In genomic region chr2:26360772-26361171, GRCm38 (mm10) we compare ENCODE assay signal across 10 mouse cellular contexts. TPM values are rescaled to one million over a fixed set of nuclear protein-coding genes. Genes with fewer than 3 reads are reported as not detected.
DNase-seq lines count a peak whose midpoint lies in the region; ATAC-seq and TF ChIP-seq lines count a peak whose summit lies in the region.
"Had no signal": no experiment of that assay in that cellular context is flagged by ENCODE, and none has a peak within 500 bp of the region (broad histone marks: within the 10 kb centered on the region; RNA-seq: fewer than 3 reads in every experiment).

Card9 (minus strand) TSS chr2:26360918.

- 0 out of 2 replicates have a peak within 1 kb of the TSS, but pooled peaks have one; percentile 4 for H3K27ac ChIP-seq in limb, embryonic 11.5 days (replicated peaks; ENCODE audit: low read depth, low read length)
- H3K27ac ChIP-seq in limb, embryonic 10.5 days = no peak within 1 kb of the TSS
- H3K27ac ChIP-seq in liver, embryonic 14.5 days = no peak within 1 kb of the TSS
- H3K27ac ChIP-seq in olfactory bulb, adult 2 months (ENCODE audit: insufficient read depth, low read depth, low read length) = peak within 1 kb of the TSS; percentile 22
- H3K27ac ChIP-seq: embryonic facial prominence, embryonic 12.5 days had no signal

- peaks cover 20% of the 10 kb centered on the region for H3K36me3 ChIP-seq in limb, embryonic 11.5 days (ENCODE audit: control insufficient read depth, insufficient read depth, low read length)
- peaks cover 44% of the 10 kb centered on the region for H3K36me3 ChIP-seq in limb, embryonic 10.5 days
- no peaks in the 10 kb centered on the region; the same call in 1 of the 2 replicates for H3K36me3 ChIP-seq in liver, embryonic 14.5 days (replicated peaks; ENCODE audit: control insufficient read depth, insufficient read depth, low read depth)

- no peak within 1 kb of the TSS for H3K9ac ChIP-seq in limb, embryonic 11.5 days (ENCODE audit: low read length)
- no peak within 1 kb of the TSS for H3K9ac ChIP-seq in liver, embryonic 14.5 days (replicated peaks)
- H3K9ac ChIP-seq: embryonic facial prominence, embryonic 12.5 days had no signal

- no peak for TF ChIP-seq EP300 in liver, embryonic 14.5 days (IDR thresholded peaks at IDR 0.05; ENCODE audit: low read depth)

- 55% methylated on average over 3 of the region's 3 CpGs for WGBS in limb, embryonic 11.5 days
- 56% methylated on average over 3 of the region's 3 CpGs for WGBS in limb, embryonic 10.5 days
- 20% methylated on average over 3 of the region's 3 CpGs for WGBS in liver, embryonic 14.5 days (ENCODE audit: insufficient replicate concordance)
- WGBS in olfactory bulb, adult 2 months = 74% methylated on average over 3 of the region's 3 CpGs

- H3K4me1 ChIP-seq in limb, embryonic 11.5 days (ENCODE audit: control insufficient read depth, insufficient read depth, low read length) = no peaks in the 10 kb centered on the region
- H3K4me1 ChIP-seq in limb, embryonic 10.5 days = peaks cover 11% of the 10 kb centered on the region
- no peaks in the 10 kb centered on the region for H3K4me1 ChIP-seq in liver, embryonic 14.5 days (replicated peaks; ENCODE audit: control insufficient read depth in 2 of 2, insufficient read depth in 2 of 2, low read length in 1 of 2)
- H3K4me1 ChIP-seq in olfactory bulb, adult 2 months (ENCODE audit: control insufficient read depth, insufficient read depth, low read length) = peaks cover 39% of the 10 kb centered on the region
- H3K4me1 ChIP-seq: embryonic facial prominence, embryonic 12.5 days had no signal

- TF ChIP-seq POLR2A in olfactory bulb, adult 2 months (IDR thresholded peaks at IDR 0.05; ENCODE audit: insufficient read depth, low read depth, low read length) = no peak

- TF ChIP-seq CTCF in liver, embryonic 14.5 days (IDR thresholded peaks at IDR 0.05; ENCODE audit: low read depth) = no peak
- TF ChIP-seq CTCF in olfactory bulb, adult 2 months (IDR thresholded peaks at IDR 0.05; ENCODE audit: insufficient read depth, low read depth, low read length) = no peak

- H3K4me2 ChIP-seq in limb, embryonic 11.5 days (ENCODE audit: low read depth, severe bottlenecking) = no peak within 1 kb of the TSS
- peak within 1 kb of the TSS; percentile 11; the same call in 1 of the 2 replicates for H3K4me2 ChIP-seq in liver, embryonic 14.5 days (ENCODE audit: low read depth)
- H3K4me2 ChIP-seq: embryonic facial prominence, embryonic 12.5 days had no signal

- no peak for ATAC-seq in limb, embryonic 11.5 days (ENCODE audit: insufficient number of reproducible peaks, low FRiP score, low TSS enrichment, low read depth)
- no peak for ATAC-seq in erythroblast, adult 5-6 weeks (replicated peaks; ENCODE audit: low FRiP score, poor library complexity, severe bottlenecking)
- no peak for ATAC-seq in liver, embryonic 14.5 days (ENCODE audit: insufficient read depth)

- H3K27me3 ChIP-seq in limb, embryonic 11.5 days (ENCODE audit: control insufficient read depth, insufficient read depth, low read length) = no peaks in the 10 kb centered on the region
- no peaks in the 10 kb centered on the region for H3K27me3 ChIP-seq in limb, embryonic 10.5 days (ENCODE audit: low read depth, poor library complexity, severe bottlenecking)
- no peaks in the 10 kb centered on the region for H3K27me3 ChIP-seq in liver, embryonic 14.5 days (ENCODE audit: control insufficient read depth, insufficient read depth, low read length)
- H3K27me3 ChIP-seq: embryonic facial prominence, embryonic 12.5 days had no signal

- H3K9me3 ChIP-seq in limb, embryonic 11.5 days (ENCODE audit: control insufficient read depth, low read length) = no peaks in the 10 kb centered on the region
- H3K9me3 ChIP-seq in limb, embryonic 10.5 days (replicated peaks) = no peaks in the 10 kb centered on the region
- no peaks in the 10 kb centered on the region for H3K9me3 ChIP-seq in liver, embryonic 14.5 days (ENCODE audit: control insufficient read depth, low read length)
- H3K9me3 ChIP-seq: embryonic facial prominence, embryonic 12.5 days had no signal

- H3K4me3 ChIP-seq in limb, embryonic 11.5 days (ENCODE audit: low read depth, low read length) = no peak within 1 kb of the TSS
- no peak within 1 kb of the TSS for H3K4me3 ChIP-seq in limb, embryonic 10.5 days
- peak within 1 kb of the TSS in 1 of 2 experiments; percentile 17; a peak in 2 of 4 replicates for H3K4me3 ChIP-seq in liver, embryonic 14.5 days (ENCODE audit: insufficient read depth in 1 of 2, low read depth in 2 of 2, low read length in 2 of 2)
- H3K4me3 ChIP-seq in olfactory bulb, adult 2 months (ENCODE audit: insufficient read depth, low read depth, low read length) = no peak within 1 kb of the TSS
- H3K4me3 ChIP-seq: embryonic facial prominence, embryonic 12.5 days had no signal

- no peak for DNase-seq in limb, embryonic 11.5 days (ENCODE audit: low spot score)
- no peak for DNase-seq in limb, embryonic 10.5 days (ENCODE audit: low spot score)
- DNase-seq in liver, embryonic 14.5 days (ENCODE audit: low read depth in 3 of 3, low spot score in 3 of 3) = no peak
- no peak for DNase-seq in urinary bladder, adult 2 months (ENCODE audit: low spot score)
- no peak for DNase-seq in ovary, postnatal 36 days (ENCODE audit: low spot score)
- DNase-seq: cerebellum, adult 11-12 months; retina, postnatal 1 day had no signal

RNA-seq across cellular contexts. Expression of gene Card9, which starts in this region (rescaled TPM):
- 1.0 and 1.1 TPM in 2 replicates for polyA plus RNA-seq in limb, embryonic 11.5 days (2014; fragmentation: Nextera tagmentation; extraction: Ambion mirVana)
- 0.49 and 0.54 TPM in 2 replicates for polyA plus RNA-seq in limb, embryonic 10.5 days (2016; fragmentation: Nextera tagmentation; extraction: Ambion mirVana)
- 5.9 and 11.9 TPM in 2 replicates for total RNA-seq in erythroblast, adult 5-6 weeks (2015; ENCODE audit: low replicate concordance)
- total RNA-seq in erythroblast, adult 5-6 weeks (2017; ENCODE audit: low replicate concordance) = 20.4 and 32.5 TPM in 2 replicates
- 6.4 and 6.8 TPM in 2 replicates for polyA plus RNA-seq in liver, embryonic 14.5 days (2012; rRNA removed)
- 1.1 and 2.3 TPM in 2 replicates for polyA plus RNA-seq in liver, embryonic 14.5 days (2014; fragmentation: Nextera tagmentation; extraction: Ambion mirVana)
- not detected in 2 replicates for polyA plus RNA-seq in olfactory bulb, adult 2 months (2012; ENCODE audit: insufficient read depth, insufficient read length, low replicate concordance, missing spikeins)
- 4.9 TPM in 2 replicates for polyA plus RNA-seq in urinary bladder, adult 2 months (2012; rRNA removed)

Comparison
In these comparisons a context has a peak if more than half of its experiments do, and no peak if none do; other contexts are left out.
1. H3K27ac ChIP-seq: peak in limb, embryonic 11.5 days (single experiment) and olfactory bulb, adult 2 months (single experiment); none in limb, embryonic 10.5 days (single experiment) and liver, embryonic 14.5 days (single experiment).